7 mouse cellular contexts compared by ENCODE assay signal in genomic region chr5:108065465-108066411, GRCm38 (mm10). TPM values are rescaled to one million over a fixed set of nuclear protein-coding genes. Genes with fewer than 3 reads are reported as not detected.
DNase-seq lines count a peak whose midpoint lies in the region; ATAC-seq lines count a peak whose summit lies in the region.

Gene Mtf2, plus strand, starts transcription at chr5:108065674.

- H3K27ac ChIP-seq in embryonic facial prominence, embryonic 12.5 days, result peak within 1 kb of the TSS; percentile 97
- peak within 1 kb of the TSS; percentile 87 for H3K27ac ChIP-seq in limb, embryonic 11.5 days (replicated peaks; ENCODE audit: low read depth, low read length)
- H3K27ac ChIP-seq in midbrain, embryonic 14.5 days (replicated peaks; ENCODE audit: low read depth, low read length), result peak within 1 kb of the TSS; percentile 96

- H3K4me2 ChIP-seq in embryonic facial prominence, embryonic 12.5 days (replicated peaks), result peak within 1 kb of the TSS; percentile 61
- peak within 1 kb of the TSS; percentile 61 for H3K4me2 ChIP-seq in limb, embryonic 11.5 days (ENCODE audit: low read depth, severe bottlenecking)
- peak within 1 kb of the TSS; percentile 74 for H3K4me2 ChIP-seq in midbrain, embryonic 14.5 days (ENCODE audit: low read length)

- H3K36me3 ChIP-seq in embryonic facial prominence, embryonic 12.5 days, result peaks cover 24% of the 10 kb centered on the region
- H3K36me3 ChIP-seq in limb, embryonic 11.5 days (ENCODE audit: control insufficient read depth, insufficient read depth, low read length), result peaks cover 7% of the 10 kb centered on the region
- peaks cover 15% of the 10 kb centered on the region for H3K36me3 ChIP-seq in midbrain, embryonic 14.5 days (ENCODE audit: control insufficient read depth, insufficient read depth, low read length)

- no peaks in the 10 kb centered on the region; the same call in 1 of the 2 replicates for H3K4me1 ChIP-seq in embryonic facial prominence, embryonic 12.5 days
- H3K4me1 ChIP-seq in limb, embryonic 11.5 days (ENCODE audit: control insufficient read depth, insufficient read depth, low read length), result no peaks in the 10 kb centered on the region
- peaks cover 14% of the 10 kb centered on the region for H3K4me1 ChIP-seq in midbrain, embryonic 14.5 days (ENCODE audit: control insufficient read depth, insufficient read depth, low read length)

- WGBS in embryonic facial prominence, embryonic 12.5 days, result under 1% methylated on average over 59 of the region's 59 CpGs
- under 1% methylated on average over 59 of the region's 59 CpGs for WGBS in limb, embryonic 11.5 days
- under 1% methylated on average over 59 of the region's 59 CpGs for WGBS in midbrain, embryonic 14.5 days

- H3K27me3 ChIP-seq in embryonic facial prominence, embryonic 12.5 days, result no peaks in the 10 kb centered on the region
- H3K27me3 ChIP-seq in limb, embryonic 11.5 days (ENCODE audit: control insufficient read depth, insufficient read depth, low read length), result no peaks in the 10 kb centered on the region
- no peaks in the 10 kb centered on the region for H3K27me3 ChIP-seq in midbrain, embryonic 14.5 days (ENCODE audit: control insufficient read depth, insufficient read depth, low read length)

- H3K9ac ChIP-seq in embryonic facial prominence, embryonic 12.5 days, result peak within 1 kb of the TSS; percentile 94
- peak within 1 kb of the TSS; percentile 99 for H3K9ac ChIP-seq in limb, embryonic 11.5 days (ENCODE audit: low read length)
- H3K9ac ChIP-seq in midbrain, embryonic 14.5 days (replicated peaks; ENCODE audit: low read length), result peak within 1 kb of the TSS; percentile 95

- H3K9me3 ChIP-seq in embryonic facial prominence, embryonic 12.5 days, result no peaks in the 10 kb centered on the region
- no peaks in the 10 kb centered on the region for H3K9me3 ChIP-seq in limb, embryonic 11.5 days (ENCODE audit: control insufficient read depth, low read length)
- H3K9me3 ChIP-seq in midbrain, embryonic 14.5 days (ENCODE audit: control insufficient read depth, low read length), result no peaks in the 10 kb centered on the region

- DNase-seq in adrenal gland, postnatal 25 days, result peak; percentile 96
- DNase-seq in heart, adult 11 months, result peak; percentile 99
- DNase-seq in kidney, adult 18-20 months, result peak; percentile 97
- peak; percentile 97 for DNase-seq in limb, embryonic 11.5 days (ENCODE audit: low spot score)
- DNase-seq in midbrain, embryonic 14.5 days, result peak; percentile 99
- DNase-seq in spleen, adult 18-20 months, result peak; percentile 91 to 96

- H3K4me3 ChIP-seq in embryonic facial prominence, embryonic 12.5 days, result peak within 1 kb of the TSS; percentile 81
- H3K4me3 ChIP-seq in limb, embryonic 11.5 days (ENCODE audit: low read depth, low read length), result peak within 1 kb of the TSS; percentile 98
- H3K4me3 ChIP-seq in midbrain, embryonic 14.5 days (replicated peaks; ENCODE audit: low read depth, low read length), result peak within 1 kb of the TSS; percentile 99

- peak; percentile 92 for ATAC-seq in embryonic facial prominence, embryonic 12.5 days (ENCODE audit: insufficient number of reproducible peaks, insufficient read depth, low FRiP score, low TSS enrichment)
- peak; percentile 95 for ATAC-seq in limb, embryonic 11.5 days (ENCODE audit: insufficient number of reproducible peaks, low FRiP score, low TSS enrichment, low read depth)
- peak; percentile 96 for ATAC-seq in midbrain, embryonic 14.5 days (ENCODE audit: low FRiP score, low TSS enrichment)

RNA-seq across cellular contexts. Expression of gene Mtf2, which starts in this region (rescaled TPM):
- total RNA-seq in adrenal gland, postnatal 25 days (2021), result 29.3 and 35.1 TPM in 2 replicates
- polyA plus RNA-seq in embryonic facial prominence, embryonic 12.5 days (2016; fragmentation: Nextera tagmentation; extraction: Ambion mirVana), result 135 and 142 TPM in 2 replicates
- polyA plus RNA-seq in limb, embryonic 11.5 days (2014; fragmentation: Nextera tagmentation; extraction: Ambion mirVana), result 170 and 172 TPM in 2 replicates
- polyA plus RNA-seq in midbrain, embryonic 14.5 days (2014; fragmentation: Nextera tagmentation; extraction: Ambion mirVana), result 91.4 and 113 TPM in 2 replicates

Comparison
In these comparisons a context has a peak if more than half of its experiments do, and no peak if none do; other contexts are left out.
1. Peak in every context shown above with its lines: DNase-seq, ATAC-seq, H3K4me3 ChIP-seq and H3K27ac ChIP-seq.